Mouse (Mus musculus): ENCODE measurements at regions not wholly inside any gene's neighbourhood (a gene's known extent, or its start where the extent isn't known, plus 50 kb on each side); places are given as distances from the start of the nearest gene placed in this dataset.
A peak's percentile ranks its signal among the peaks of the same experiment; 100 is the strongest.

GRCm38 (mm10) chr6:70589208-70589607 lies 202.8 kb downstream of the Rpia start:
- DNase-seq (ENCODE audit: low spot score in 2 of 2), result peak in 1 of 2 experiments; percentile 6
